Comparison of ENCODE assay signal across 9 mouse cellular contexts in the genomic region with DNA sequence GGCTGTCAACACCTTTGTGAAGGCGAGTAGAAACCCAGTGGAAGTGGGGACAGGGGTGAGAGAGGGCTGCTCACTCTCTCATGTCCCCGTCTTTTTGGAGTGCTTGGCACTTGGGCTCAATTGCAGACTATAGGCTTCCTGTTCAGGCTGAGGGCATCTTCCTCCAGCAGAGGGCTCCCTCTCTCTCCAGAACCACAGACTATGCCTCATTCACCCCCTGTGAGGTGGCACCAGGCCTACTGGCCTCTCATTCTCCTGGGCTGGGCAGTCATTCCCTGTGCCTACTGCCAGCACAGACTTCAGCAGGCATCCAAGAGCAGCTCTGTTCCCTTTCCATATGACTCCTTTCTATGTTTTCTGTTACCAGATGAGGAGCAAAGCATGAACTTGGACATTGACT. TPM values are rescaled to one million over a fixed set of nuclear protein-coding genes. Genes with fewer than 3 reads are reported as not detected.
DNase-seq lines count a peak whose midpoint lies in the region; ATAC-seq lines count a peak whose summit lies in the region.
"Had no signal": no experiment of that assay in that cellular context is flagged by ENCODE, and none has a peak within 500 bp of the region (broad histone marks: within the 10 kb centered on the region; RNA-seq: fewer than 3 reads in every experiment).

No protein-coding gene starts in this region.

- H3K79me2 ChIP-seq in macrophage (ENCODE audit: inconsistent target), result peaks cover 3% of the 10 kb centered on the region; the same call in 1 of the 2 replicates

- no peaks in the 10 kb centered on the region for H3K9me3 ChIP-seq in hindbrain, embryonic 10.5 days
- no peaks in the 10 kb centered on the region for H3K9me3 ChIP-seq in hindbrain, embryonic 12.5 days (replicated peaks)
- H3K9me3 ChIP-seq in embryonic facial prominence, embryonic 14.5 days (ENCODE audit: control insufficient read depth, low read length), result no peaks in the 10 kb centered on the region
- H3K9me3 ChIP-seq: lung, embryonic 15.5 days had no signal

- H3K27ac ChIP-seq in hindbrain, embryonic 10.5 days, result no peak overlapping the region
- H3K27ac ChIP-seq in hindbrain, embryonic 12.5 days, result no peak overlapping the region
- no peak overlapping the region for H3K27ac ChIP-seq in embryonic facial prominence, embryonic 14.5 days (replicated peaks; ENCODE audit: low read depth, low read length)
- 0 out of 2 replicates have a peak overlapping the region, but pooled peaks have one; percentile 1 for H3K27ac ChIP-seq in macrophage
- H3K27ac ChIP-seq: lung, embryonic 15.5 days had no signal

- peaks cover 91% of the 10 kb centered on the region for H3K36me3 ChIP-seq in hindbrain, embryonic 10.5 days
- peaks cover 83% of the 10 kb centered on the region for H3K36me3 ChIP-seq in hindbrain, embryonic 12.5 days
- H3K36me3 ChIP-seq in embryonic facial prominence, embryonic 14.5 days (ENCODE audit: control insufficient read depth, insufficient read depth, low read length), result peaks cover 73% of the 10 kb centered on the region
- H3K36me3 ChIP-seq in macrophage (ENCODE audit: inconsistent target), result peaks cover 58% of the 10 kb centered on the region

- 63% methylated on average over 2 of the region's 2 CpGs for WGBS in hindbrain, embryonic 10.5 days
- WGBS in hindbrain, embryonic 12.5 days, result 74% methylated on average over 2 of the region's 2 CpGs
- 66% methylated on average over 2 of the region's 2 CpGs for WGBS in embryonic facial prominence, embryonic 14.5 days
- WGBS in macrophage (ENCODE audit: missing documents), result 66% methylated on average over 2 of the region's 2 CpGs

- ATAC-seq in hindbrain, embryonic 12.5 days (ENCODE audit: low FRiP score), result no peak
- ATAC-seq in embryonic facial prominence, embryonic 14.5 days (ENCODE audit: low read depth), result no peak

- no peaks in the 10 kb centered on the region for H3K4me1 ChIP-seq in hindbrain, embryonic 10.5 days (replicated peaks)
- H3K4me1 ChIP-seq in hindbrain, embryonic 12.5 days, result no peaks in the 10 kb centered on the region
- no peaks in the 10 kb centered on the region for H3K4me1 ChIP-seq in embryonic facial prominence, embryonic 14.5 days (ENCODE audit: control insufficient read depth, insufficient read depth, low read length)
- H3K4me1 ChIP-seq: lung, embryonic 15.5 days had no signal

- H3K9ac ChIP-seq in hindbrain, embryonic 12.5 days, result no peak overlapping the region
- no peak overlapping the region for H3K9ac ChIP-seq in embryonic facial prominence, embryonic 14.5 days (ENCODE audit: low read depth, low read length)
- H3K9ac ChIP-seq: lung, embryonic 15.5 days had no signal

- no peak overlapping the region for H3K4me2 ChIP-seq in hindbrain, embryonic 12.5 days (replicated peaks)
- no peak overlapping the region for H3K4me2 ChIP-seq in embryonic facial prominence, embryonic 14.5 days (ENCODE audit: low read depth, low read length)
- H3K4me2 ChIP-seq: lung, embryonic 15.5 days had no signal

- H3K4me3 ChIP-seq in hindbrain, embryonic 10.5 days, result no peak overlapping the region
- no peak overlapping the region for H3K4me3 ChIP-seq in hindbrain, embryonic 12.5 days
- no peak overlapping the region for H3K4me3 ChIP-seq in embryonic facial prominence, embryonic 14.5 days (ENCODE audit: low read depth, low read length)
- no peak overlapping the region for H3K4me3 ChIP-seq in macrophage (ENCODE audit: inconsistent target)
- H3K4me3 ChIP-seq: lung, embryonic 15.5 days had no signal

- DNase-seq in hindbrain, embryonic 10.5 days (ENCODE audit: low spot score), result peak; percentile 20
- DNase-seq in adrenal gland, postnatal 10 days, result peak; percentile 82
- peak; percentile 11 for DNase-seq in embryonic facial prominence, embryonic 14.5 days (ENCODE audit: low spot score)
- peak; percentile 79 for DNase-seq in heart, postnatal 4 days
- peak; percentile 55 to 73 for DNase-seq in layer of hippocampus, postnatal 25 days (ENCODE audit: extremely low spot score in 1 of 2, low spot score in 1 of 2)
- DNase-seq in testis, postnatal 10 days (ENCODE audit: low spot score), result peak; percentile 78

- H3K27me3 ChIP-seq in hindbrain, embryonic 10.5 days (ENCODE audit: insufficient read depth, poor library complexity, severe bottlenecking), result no peaks in the 10 kb centered on the region
- H3K27me3 ChIP-seq in hindbrain, embryonic 12.5 days, result no peaks in the 10 kb centered on the region
- H3K27me3 ChIP-seq in embryonic facial prominence, embryonic 14.5 days (replicated peaks; ENCODE audit: control insufficient read depth, insufficient read depth, low read length), result no peaks in the 10 kb centered on the region
- H3K27me3 ChIP-seq: lung, embryonic 15.5 days had no signal

RNA-seq across cellular contexts. Expression of a gene that starts 29.1 kb away (rescaled TPM):
- polyA plus RNA-seq in hindbrain, embryonic 10.5 days (2016; fragmentation: Nextera tagmentation; extraction: Ambion mirVana), result 62.6 and 70.3 TPM in 2 replicates
- 76.4 and 83.3 TPM in 2 replicates for polyA plus RNA-seq in hindbrain, embryonic 12.5 days (2016; fragmentation: Nextera tagmentation; extraction: Ambion mirVana)
- 10 to 100 TPM; 56.5 to 58.9 TPM for total RNA-seq in adrenal gland, postnatal 10 days (2021)
- polyA plus RNA-seq in embryonic facial prominence, embryonic 14.5 days (2014; fragmentation: Nextera tagmentation; extraction: Ambion mirVana), result 48.9 and 57.1 TPM in 2 replicates
- total RNA-seq in heart, postnatal 4 days (2021), result 10 to 100 TPM; 45.6 to 45.7 TPM
- total RNA-seq in layer of hippocampus, postnatal 25 days (2021), result 100 to 1,000 TPM; 134 to 146 TPM
- 100 to 1,000 TPM in 15 of 26 experiments, 10 to 100 TPM in 11; 18.3 to 342 (median 135) TPM for total RNA-seq in macrophage (2018; cell fraction: chromatin; rRNA removed)
- 100 to 1,000 TPM in 18 of 26 experiments, 10 to 100 TPM in 8; 62.8 to 179 (median 114) TPM for total RNA-seq in macrophage (2018; cell fraction: cytosol; rRNA removed)
- 100 to 1,000 TPM in 16 of 26 experiments, 10 to 100 TPM in 10; 43.0 to 233 (median 113) TPM for total RNA-seq in macrophage (2018; cell fraction: nucleus; rRNA removed)
- polyA plus RNA-seq in macrophage (2018), result 127 to 179 TPM (median 133 TPM) in 3 replicates

RNA-seq across cellular contexts. Expression of a gene that starts 42.2 kb away (rescaled TPM):
- polyA plus RNA-seq in hindbrain, embryonic 10.5 days (2016; fragmentation: Nextera tagmentation; extraction: Ambion mirVana), result 0.44 and 0.84 TPM in 2 replicates
- 0.96 and 1.6 TPM in 2 replicates for polyA plus RNA-seq in hindbrain, embryonic 12.5 days (2016; fragmentation: Nextera tagmentation; extraction: Ambion mirVana)
- total RNA-seq in adrenal gland, postnatal 10 days (2021), result under 1 TPM; 0.33 to 0.97 TPM
- polyA plus RNA-seq in embryonic facial prominence, embryonic 14.5 days (2014; fragmentation: Nextera tagmentation; extraction: Ambion mirVana), result 3.8 and 4.8 TPM in 2 replicates
- 1 to 10 TPM in 1 of 2 experiments, under 1 TPM in 1; 0.41 to 1.0 TPM for total RNA-seq in heart, postnatal 4 days (2021)
- total RNA-seq in layer of hippocampus, postnatal 25 days (2021), result 10 to 100 TPM; 76.8 to 94.0 TPM
- not detected for total RNA-seq in macrophage (2018; cell fraction: chromatin; rRNA removed)
- not detected for total RNA-seq in macrophage (2018; cell fraction: cytosol; rRNA removed)
- not detected for total RNA-seq in macrophage (2018; cell fraction: nucleus; rRNA removed)
- not detected in 3 replicates for polyA plus RNA-seq in macrophage (2018)

RNA-seq across cellular contexts. Expression of a gene that starts 49.4 kb away (rescaled TPM):
- polyA plus RNA-seq in hindbrain, embryonic 10.5 days (2016; fragmentation: Nextera tagmentation; extraction: Ambion mirVana), result 25.5 and 34.9 TPM in 2 replicates
- 39.4 and 41.0 TPM in 2 replicates for polyA plus RNA-seq in hindbrain, embryonic 12.5 days (2016; fragmentation: Nextera tagmentation; extraction: Ambion mirVana)
- total RNA-seq in adrenal gland, postnatal 10 days (2021), result 10 to 100 TPM; 28.0 to 32.8 TPM
- 33.8 and 38.1 TPM in 2 replicates for polyA plus RNA-seq in embryonic facial prominence, embryonic 14.5 days (2014; fragmentation: Nextera tagmentation; extraction: Ambion mirVana)
- 10 to 100 TPM; 20.3 to 22.1 TPM for total RNA-seq in heart, postnatal 4 days (2021)
- total RNA-seq in layer of hippocampus, postnatal 25 days (2021), result 10 to 100 TPM; 92.4 to 95.2 TPM
- total RNA-seq in macrophage (2018; cell fraction: chromatin; rRNA removed), result 10 to 100 TPM; 15.3 to 70.4 (median 34.4) TPM
- total RNA-seq in macrophage (2018; cell fraction: cytosol; rRNA removed), result 10 to 100 TPM; 18.0 to 48.6 (median 29.3) TPM
- total RNA-seq in macrophage (2018; cell fraction: nucleus; rRNA removed), result 10 to 100 TPM; 14.6 to 55.5 (median 29.8) TPM
- polyA plus RNA-seq in macrophage (2018), result 29.9 to 46.7 TPM (median 32.6 TPM) in 3 replicates

Comparison
In these comparisons a context has a peak if more than half of its experiments do, and no peak if none do; other contexts are left out.
1. DNase-seq: peak in every context shown above with its lines; median percentile 82 in adrenal gland, postnatal 10 days; 79 in heart, postnatal 4 days; 78 in testis, postnatal 10 days; 64 in layer of hippocampus, postnatal 25 days; 20 in hindbrain, embryonic 10.5 days; 11 in embryonic facial prominence, embryonic 14.5 days.